Mouse (Mus musculus) left cerebral cortex, adult 2 months (tissue): ENCODE results near the gene Copz2. TPM values are rescaled to one million over a fixed set of nuclear protein-coding genes. Genes with fewer than 3 reads are reported as not detected.
"Not testable (repeated sequence)": the region's sequence is repeated elsewhere in the genome, so short reads cannot be mapped to it uniquely, and the experiment has no call there.

Source experiments
- DNase-seq, 2 experiments: peaks; one replicate each; pipeline ENCODE4 v3.0.0; 2021 to 2022; ENCODE audit warnings: low spot score in 2 of 2, mixed read lengths in 1 of 2; ENCODE audit errors: extremely low spot score in 1 of 2
- H3K27ac ChIP-seq: fragments of 200-600 bp; 2 replicates; pipeline ENCODE4 v1.8.1; 2022
- H3K4me3 ChIP-seq: fragments of 200-600 bp; 2 replicates; pipeline ENCODE4 v1.8.1; 2022
- CTCF ChIP-seq: fragments of 200-600 bp; IDR thresholded peaks from 2 replicates; pipeline ENCODE4 v1.8.1; 2022; ENCODE audit warnings: antibody characterized with exemption, mild to moderate bottlenecking, moderate library complexity
- intact Hi-C: fragments of 180-260 bp; cut with DNase I; formaldehyde crosslinking; loops from one replicate; pipeline ENCODE4 v1.15.1; 2025
- total RNA-seq, 2 experiments: library from RNA; stranded (reverse); gene quantifications; 2 replicates each; pipeline ENCODE4 v1.2.3; 2021

Gene Copz2
- total RNA-seq, 2 experiments from 2014 or later: 4.8 to 5.0 TPM

GRCm38 (mm10) chr11:96847240-96847639 lies 2.4 kb upstream of the Copz2 start:
- intact Hi-C loops: loop anchor here (10.0 kb wide), 1 partner anchor 402 kb away; no protein-coding TSS in a partner anchor
- H3K27ac ChIP-seq: no peak overlapping the region
- H3K4me3 ChIP-seq: no peak overlapping the region
- no peak for DNase-seq
- no peak for TF ChIP-seq CTCF

GRCm38 (mm10) chr11:96848694-96849093 lies 976 bp upstream of the Copz2 start:
- no peak for DNase-seq
- Histone ChIP-seq H3K27ac (no peak overlapping the region), H3K4me3 (no peak overlapping the region)
- intact Hi-C loops: loop anchor here (10.0 kb wide), 1 partner anchor 404 kb away; no protein-coding TSS in a partner anchor
- no peak for TF ChIP-seq CTCF

- not testable (repeated sequence) for DNase-seq, H3K27ac ChIP-seq
- H3K4me3 ChIP-seq: peak overlapping the region; percentile 50; the same call in 1 of the 2 replicates
- intact Hi-C loops: loop anchor here (10.0 kb wide), 1 partner anchor 404 kb away; no protein-coding TSS in a partner anchor
Measured at GRCm38 (mm10) chr11:96849145-96849544, 525 bp upstream of the Copz2 start.

- DNase-seq: no peak
- Histone ChIP-seq H3K27ac (no peak overlapping the region), H3K4me3 (no peak overlapping the region)
- intact Hi-C loops: no loop called here
- no peak for TF ChIP-seq CTCF
Measured at GRCm38 (mm10) chr11:96857446-96857845, 7.8 kb downstream of the Copz2 start.

- intact Hi-C loops: loop anchor here (2.0 to 10.0 kb wide), 6 partner anchors 37 to 715 kb away; partner anchors contain the start of genes Cbx1 and Scrn2
- no peak overlapping the region for H3K4me3 ChIP-seq
- no peak for TF ChIP-seq CTCF
- DNase-seq: no peak
- H3K27ac ChIP-seq: no peak overlapping the region
Measured at GRCm38 (mm10) chr11:96859635-96860034, 10.0 kb downstream of the Copz2 start.

- intact Hi-C loops: loop anchor here (2.0 to 10.0 kb wide), 6 partner anchors 38 to 716 kb away; partner anchors contain the start of genes Cbx1 and Scrn2
- TF ChIP-seq CTCF: peak; percentile 92
- peak; percentile 65 to 71 for DNase-seq
- H3K27ac ChIP-seq: peak overlapping the region; percentile 81
- no peak overlapping the region for H3K4me3 ChIP-seq
Measured at GRCm38 (mm10) chr11:96860564-96860963, 10.9 kb downstream of the Copz2 start.

GRCm38 (mm10) chr11:96861446-96861845 lies 11.8 kb downstream of the Copz2 start:
- TF ChIP-seq CTCF: no peak; the same call in none of the 2 replicates
- DNase-seq: no peak
- Histone ChIP-seq H3K27ac (peak overlapping the region; percentile 83), H3K4me3 (peak overlapping the region; percentile 50)
- intact Hi-C loops: loop anchor here (2.0 to 10.0 kb wide), 6 partner anchors 39 to 717 kb away; partner anchors contain the start of genes Cbx1 and Scrn2

- Histone ChIP-seq H3K4me3 (peak overlapping the region; percentile 50), H3K27ac (peak overlapping the region; percentile 83)
- intact Hi-C loops: loop anchor here (1.0 to 10.0 kb wide), 8 partner anchors 40 to 717 kb away; partner anchors contain the start of genes Cbx1 and Scrn2
- DNase-seq: peak; percentile 95 to 98
- TF ChIP-seq CTCF: peak; percentile 96
Measured at GRCm38 (mm10) chr11:96861878-96862289, 12.2 kb downstream of the Copz2 start.

- Histone ChIP-seq H3K27ac (no peak overlapping the region), H3K4me3 (peak overlapping the region; percentile 50; the same call in 1 of the 2 replicates)
- TF ChIP-seq CTCF: no peak
- DNase-seq: no peak
- intact Hi-C loops: loop anchor here (1.0 to 10.0 kb wide), 7 partner anchors 40 to 718 kb away; partner anchors contain the start of gene Scrn2
Measured at GRCm38 (mm10) chr11:96862534-96862933, 12.9 kb downstream of the Copz2 start.

- H3K27ac ChIP-seq: no peak overlapping the region
- H3K4me3 ChIP-seq: no peak overlapping the region
- intact Hi-C loops: loop anchor here (5.0 to 10.0 kb wide), 5 partner anchors 41 to 719 kb away; partner anchors contain the start of gene Scrn2
- DNase-seq: no peak
- TF ChIP-seq CTCF: no peak
Measured at GRCm38 (mm10) chr11:96863206-96863995, 13.7 kb downstream of the Copz2 start.

GRCm38 (mm10) chr11:96867149-96867548 lies 17.5 kb downstream of the Copz2 start:
- Histone ChIP-seq H3K4me3 (no peak overlapping the region), H3K27ac (no peak overlapping the region)
- DNase-seq: peak; percentile 60 to 73
- intact Hi-C loops: loop anchor here (1.0 to 10.0 kb wide), 3 partner anchors 43 to 722 kb away; no protein-coding TSS in a partner anchor
- peak; percentile 94 for TF ChIP-seq CTCF
